Mouse (Mus musculus): ENCODE results near the gene Spc24.
"Not testable (repeated sequence)": the region's sequence is repeated elsewhere in the genome, so short reads cannot be mapped to it uniquely, and the experiment has no call there.

Spc24 gene

DNA sequence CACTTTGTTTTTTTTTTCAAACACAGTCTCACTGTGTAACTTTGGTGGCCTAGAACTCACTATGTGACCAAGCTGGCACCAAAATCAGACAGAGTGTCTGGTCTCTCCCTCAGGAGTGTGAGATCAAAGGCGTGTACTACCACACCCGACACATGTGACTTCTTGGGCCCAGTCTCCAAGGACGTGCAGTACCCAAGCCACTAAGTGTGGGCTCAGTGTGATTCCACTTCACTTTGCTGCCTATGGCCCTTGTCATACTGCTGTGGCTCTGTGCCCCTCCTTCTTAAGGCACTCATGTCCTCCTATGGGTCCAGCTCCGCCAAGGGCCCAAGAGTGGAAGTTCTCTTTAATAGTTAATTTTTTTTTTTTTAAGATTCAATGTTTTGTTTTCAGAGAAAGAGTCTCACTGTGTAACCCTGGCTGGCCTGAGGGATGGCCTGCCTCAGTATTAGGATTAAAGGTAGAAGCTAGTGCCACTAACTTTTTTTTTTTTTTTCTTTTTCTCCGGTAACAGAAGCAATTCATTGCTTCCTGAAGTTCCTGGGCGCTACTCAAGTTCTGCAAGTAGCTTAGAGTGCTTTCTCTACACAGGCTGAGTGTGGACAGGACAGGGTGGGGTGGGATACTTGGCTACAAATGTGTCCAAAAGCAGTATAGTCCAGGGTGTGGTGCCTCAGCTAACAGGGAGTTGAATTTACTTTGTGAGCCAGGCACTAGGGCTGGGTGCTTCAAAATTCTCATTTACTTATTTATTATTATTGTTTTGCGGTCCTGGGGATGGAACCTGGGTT, 24.6 kb upstream of the Spc24 start:
- DNase-seq (ENCODE audit: low read depth): no peak

DNA sequence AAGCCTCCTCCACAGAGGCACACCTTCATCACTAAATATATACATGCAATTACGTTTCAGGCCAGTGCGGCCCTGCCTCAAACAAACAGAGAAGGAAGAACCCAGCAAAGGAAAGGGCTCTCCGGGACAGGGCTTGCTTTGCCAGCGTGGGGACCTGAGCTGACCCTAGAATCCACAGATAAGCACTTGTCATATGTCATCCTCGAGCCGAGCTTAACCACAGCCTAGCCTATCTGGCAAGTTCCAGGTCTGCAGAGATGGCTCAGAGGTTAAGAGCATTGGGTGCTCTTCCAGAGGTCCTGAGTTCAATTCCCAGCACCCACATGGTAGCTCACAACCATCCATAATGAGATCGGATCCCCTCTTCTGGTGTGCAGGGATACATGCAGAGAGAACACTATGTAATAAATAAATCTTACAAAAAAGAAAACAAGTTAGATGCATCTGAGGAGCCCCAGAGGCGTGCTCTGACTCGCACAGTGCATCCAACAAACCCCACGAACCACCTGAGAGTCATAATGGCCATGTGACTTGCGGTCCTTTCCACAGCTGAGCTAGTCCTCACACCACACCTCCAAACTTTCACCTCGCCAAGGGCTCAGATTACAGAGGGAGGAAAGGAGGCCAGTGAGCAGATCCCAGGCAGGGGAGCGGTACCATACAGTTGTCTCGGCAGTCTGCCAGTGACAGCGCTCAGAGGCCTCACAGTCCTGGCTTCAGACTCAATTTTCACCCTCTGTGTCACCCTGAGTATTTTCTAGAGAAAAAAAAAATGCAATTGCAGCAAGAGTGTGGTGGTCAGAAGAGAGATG, 21.8 kb upstream of the Spc24 start:
- DNase-seq (ENCODE audit: low read depth): no peak

DNA sequence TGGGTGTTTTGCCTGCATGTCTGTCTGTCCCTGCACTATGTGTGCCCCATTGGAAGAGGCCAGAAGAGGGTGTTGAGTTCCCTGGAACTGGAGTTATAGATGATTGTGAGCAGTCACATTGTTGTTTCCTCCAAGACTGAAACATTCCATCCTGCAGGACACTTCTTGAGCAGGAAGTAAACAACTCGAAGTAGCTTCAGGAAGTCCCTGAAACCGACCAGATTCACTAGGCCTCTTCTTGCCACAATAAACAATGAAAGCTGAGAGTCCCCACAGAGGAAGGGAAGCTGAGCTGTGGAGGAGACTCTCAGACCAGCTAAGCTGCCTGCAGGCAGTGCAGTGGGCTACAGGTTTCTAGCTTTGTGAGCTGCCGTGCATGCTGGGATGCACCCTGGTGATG, 17.6 kb upstream of the Spc24 start:
- DNase-seq (ENCODE audit: low read depth): no peak

DNA sequence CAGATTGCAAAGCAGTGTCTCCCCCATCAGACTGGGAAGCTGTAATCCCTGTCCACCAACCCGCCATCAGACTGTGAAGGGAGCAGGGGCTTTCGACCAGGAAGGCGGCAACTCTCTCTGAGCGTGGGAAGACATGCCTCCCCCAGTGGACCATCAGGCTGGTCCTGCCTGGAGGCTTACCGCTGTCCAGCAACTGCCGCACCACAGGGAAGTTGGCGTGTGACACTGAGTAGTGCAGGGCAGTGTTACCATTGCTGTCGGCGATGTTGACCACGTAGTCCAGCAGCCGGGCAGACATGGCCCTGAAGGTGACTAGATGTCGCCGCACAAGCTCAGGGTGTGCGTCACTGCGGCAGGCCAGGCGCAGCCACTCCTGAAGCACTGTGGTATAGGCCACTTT, 14.2 kb upstream of the Spc24 start:
- no peak for DNase-seq (ENCODE audit: low read depth)

DNA sequence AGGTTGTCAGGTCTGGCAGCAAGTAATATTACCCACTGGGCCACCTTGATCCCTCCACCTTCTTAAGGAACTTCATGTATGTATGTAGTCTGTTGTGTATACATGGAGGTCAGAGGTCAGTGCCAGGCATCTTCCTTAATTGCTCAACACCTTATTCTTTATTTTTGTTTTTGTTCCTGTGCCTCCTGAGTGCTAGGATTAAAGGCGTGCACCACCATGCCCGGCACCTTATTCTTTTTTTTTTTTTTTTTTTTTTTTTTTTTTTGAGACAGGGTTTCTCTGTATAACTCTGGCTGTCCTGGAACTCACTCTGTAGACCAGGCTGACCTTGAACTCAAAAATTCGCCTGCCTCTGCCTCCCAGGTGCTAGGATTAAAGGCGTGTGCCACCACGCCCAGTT, 13.3 kb upstream of the Spc24 start:
- not testable (repeated sequence) for DNase-seq (ENCODE audit: low read depth)

DNA sequence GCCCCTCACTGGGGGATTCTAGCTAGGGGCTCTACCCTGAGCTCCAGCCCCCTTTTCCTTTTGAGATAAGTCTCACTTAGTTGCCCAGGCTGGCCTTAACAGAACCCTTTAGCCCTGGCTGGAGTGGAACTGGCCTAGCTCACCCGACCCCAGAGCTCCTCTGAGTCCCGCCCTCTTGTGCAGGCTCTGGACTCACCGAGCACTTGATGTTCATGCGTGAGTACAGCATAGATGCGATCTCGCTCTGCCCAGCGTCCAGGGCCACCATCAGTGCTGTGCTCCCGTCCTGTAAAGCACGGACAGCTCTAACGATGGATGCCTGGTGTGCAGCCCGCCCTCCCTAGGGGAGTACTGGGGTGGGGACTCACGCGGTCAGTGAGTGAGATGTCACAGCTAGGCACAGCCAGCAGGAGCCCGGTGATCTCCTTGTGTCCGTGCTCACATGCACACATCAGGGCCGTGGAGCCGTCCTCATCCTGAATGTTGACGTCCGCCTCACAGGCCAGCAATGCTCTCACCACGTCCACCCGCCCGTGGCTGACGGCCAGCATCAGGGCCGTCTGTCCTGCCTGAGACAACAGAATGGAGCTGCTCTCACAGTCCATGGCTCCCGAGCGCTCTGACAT, 9.6 kb upstream of the Spc24 start:
- DNase-seq (ENCODE audit: low read depth): no peak

DNA sequence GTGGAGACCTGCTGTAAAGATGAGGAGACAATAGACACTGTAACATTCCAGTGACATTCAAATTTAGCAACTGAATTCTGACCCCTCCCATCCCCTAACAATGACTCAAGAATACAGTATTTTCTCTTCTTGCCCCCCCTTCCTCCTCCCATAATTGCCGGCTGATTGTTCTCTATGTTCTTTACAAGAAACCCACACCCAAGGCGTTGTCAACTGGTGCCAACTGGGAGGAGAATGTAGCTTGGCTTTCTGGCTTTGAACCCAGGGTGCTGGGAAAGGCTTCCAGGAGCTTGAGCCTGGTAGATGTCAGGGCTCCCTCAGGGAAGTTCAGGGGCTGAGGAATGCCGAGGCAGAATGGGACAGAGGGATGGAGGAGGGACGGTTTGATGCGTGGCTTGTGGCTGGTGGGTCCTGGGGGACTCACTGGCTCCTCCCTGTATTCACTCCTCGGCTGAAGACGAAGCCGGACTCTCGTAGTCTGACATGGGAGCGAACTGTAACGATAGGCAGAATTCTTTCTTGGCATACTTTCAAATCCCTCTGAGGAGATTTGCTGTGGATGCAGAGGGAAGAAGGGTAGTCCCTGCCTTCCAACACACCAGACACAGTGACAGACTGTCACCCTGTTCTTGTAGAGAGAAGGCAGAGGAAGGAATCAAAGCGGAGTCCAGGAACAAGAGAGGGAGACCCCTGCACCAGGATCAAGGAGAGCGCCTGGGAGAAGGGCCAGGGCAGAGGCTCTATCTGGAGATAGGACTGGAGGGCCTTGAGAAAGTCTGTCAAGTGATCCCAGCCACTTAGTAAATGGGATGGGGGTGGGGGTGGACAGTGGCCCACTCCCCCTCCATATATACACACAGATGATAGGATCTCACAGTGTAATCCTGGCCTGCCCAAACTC, 8.7 kb upstream of the Spc24 start:
- no peak for DNase-seq (ENCODE audit: low read depth)

DNA sequence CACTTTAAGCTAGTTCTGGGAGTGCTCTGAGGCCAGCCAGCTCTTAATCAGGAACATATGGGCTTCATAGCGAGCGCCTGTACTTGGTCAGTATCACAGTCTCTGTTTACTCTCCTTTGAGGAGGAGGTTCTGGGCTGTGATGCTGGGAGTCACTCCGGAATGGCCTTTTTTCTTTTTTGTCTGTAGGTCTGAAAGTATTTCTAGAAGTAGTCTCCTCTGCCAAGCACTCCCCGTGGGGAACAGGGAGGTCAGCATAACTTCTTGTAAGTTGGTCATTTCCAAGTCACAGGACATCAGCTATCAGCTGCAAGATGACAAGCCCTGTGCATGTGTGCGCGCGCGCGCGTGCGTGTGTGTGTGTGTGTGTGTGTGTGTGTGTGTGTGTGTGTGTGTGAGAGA, 7.8 kb upstream of the Spc24 start:
- DNase-seq (ENCODE audit: low read depth): no peak

DNA sequence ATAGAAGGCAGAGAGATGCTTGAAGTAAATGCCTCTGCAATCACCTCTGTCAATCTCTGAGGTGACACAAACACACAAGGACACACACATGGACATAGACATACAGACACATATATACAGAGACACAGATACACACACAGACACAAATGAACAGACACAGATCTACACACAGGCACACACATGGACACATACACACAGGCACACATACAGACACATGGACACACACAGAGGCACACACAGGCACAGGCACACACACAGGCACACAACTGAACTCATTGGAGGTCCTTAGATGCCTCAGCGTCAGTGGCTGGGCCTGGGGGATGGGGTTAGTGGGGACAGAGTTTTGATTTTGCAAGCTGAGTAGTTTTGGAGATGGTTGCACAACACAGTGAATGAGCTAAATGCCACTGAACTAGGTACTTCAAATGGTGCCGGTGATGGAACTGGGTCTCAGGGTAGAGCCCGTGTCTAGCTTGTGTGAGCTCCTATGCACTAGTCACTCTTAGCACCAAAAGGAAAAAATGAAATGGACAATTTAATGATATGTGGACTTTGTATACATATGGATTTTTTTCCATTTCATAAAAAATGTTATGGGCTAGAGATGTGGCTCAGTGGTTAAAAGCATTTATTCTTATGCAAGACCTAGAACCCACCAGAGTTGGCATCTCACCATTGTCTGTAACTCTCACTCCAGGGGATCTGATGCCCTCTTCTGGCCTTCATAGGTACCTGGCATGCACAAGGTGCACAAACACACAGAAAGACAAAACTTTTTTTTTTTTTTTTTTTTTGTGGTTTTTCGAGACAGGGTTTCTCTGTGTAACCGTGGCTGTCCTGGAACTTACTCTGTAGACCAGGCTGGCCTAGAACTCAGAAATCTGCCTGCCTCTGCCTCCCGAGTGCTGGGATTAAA, 4.2 kb upstream of the Spc24 start:
- DNase-seq (ENCODE audit: low read depth): no peak

DNA sequence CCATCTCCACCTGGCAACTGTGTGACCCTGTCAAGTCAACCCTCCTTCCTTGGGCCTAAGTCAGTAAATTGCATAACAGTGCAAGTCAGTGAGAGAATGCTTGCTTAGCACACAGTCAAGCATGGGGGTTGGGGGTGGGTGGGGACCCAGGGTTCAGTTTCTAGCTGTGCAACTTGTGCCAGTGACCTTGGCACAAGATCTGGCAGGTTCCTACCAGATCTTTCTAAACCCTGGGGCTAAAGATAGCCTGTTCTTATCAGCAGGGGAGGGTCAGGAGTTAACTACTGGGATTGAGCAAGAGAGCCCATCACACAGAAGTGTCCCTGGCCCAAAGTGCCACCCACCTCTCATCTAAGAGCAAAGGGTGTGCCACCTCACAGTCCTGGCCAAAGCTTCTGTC, 2.0 kb upstream of the Spc24 start:
- DNase-seq (ENCODE audit: low read depth): no peak

DNA sequence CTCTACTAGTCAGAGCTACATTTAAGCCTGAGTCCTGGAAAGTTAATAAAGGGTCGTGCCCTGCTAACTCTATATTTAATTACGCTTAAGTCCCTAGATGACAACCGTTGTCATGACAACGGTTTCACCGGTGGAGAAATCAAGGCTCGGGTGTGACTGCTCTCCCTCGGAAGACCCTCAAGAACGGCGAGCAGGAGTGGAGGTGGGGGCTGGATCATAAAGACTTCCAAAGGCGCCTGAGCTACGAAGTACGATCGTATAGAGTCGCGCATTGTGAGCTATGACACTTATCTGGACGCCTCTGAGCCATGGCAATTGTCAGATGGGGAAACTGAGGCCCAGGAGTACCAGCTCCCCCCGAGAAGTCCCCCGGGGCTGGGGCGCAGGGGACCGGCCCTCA, 385 bp downstream of the Spc24 start:
- DNase-seq (ENCODE audit: low read depth): no peak

DNA sequence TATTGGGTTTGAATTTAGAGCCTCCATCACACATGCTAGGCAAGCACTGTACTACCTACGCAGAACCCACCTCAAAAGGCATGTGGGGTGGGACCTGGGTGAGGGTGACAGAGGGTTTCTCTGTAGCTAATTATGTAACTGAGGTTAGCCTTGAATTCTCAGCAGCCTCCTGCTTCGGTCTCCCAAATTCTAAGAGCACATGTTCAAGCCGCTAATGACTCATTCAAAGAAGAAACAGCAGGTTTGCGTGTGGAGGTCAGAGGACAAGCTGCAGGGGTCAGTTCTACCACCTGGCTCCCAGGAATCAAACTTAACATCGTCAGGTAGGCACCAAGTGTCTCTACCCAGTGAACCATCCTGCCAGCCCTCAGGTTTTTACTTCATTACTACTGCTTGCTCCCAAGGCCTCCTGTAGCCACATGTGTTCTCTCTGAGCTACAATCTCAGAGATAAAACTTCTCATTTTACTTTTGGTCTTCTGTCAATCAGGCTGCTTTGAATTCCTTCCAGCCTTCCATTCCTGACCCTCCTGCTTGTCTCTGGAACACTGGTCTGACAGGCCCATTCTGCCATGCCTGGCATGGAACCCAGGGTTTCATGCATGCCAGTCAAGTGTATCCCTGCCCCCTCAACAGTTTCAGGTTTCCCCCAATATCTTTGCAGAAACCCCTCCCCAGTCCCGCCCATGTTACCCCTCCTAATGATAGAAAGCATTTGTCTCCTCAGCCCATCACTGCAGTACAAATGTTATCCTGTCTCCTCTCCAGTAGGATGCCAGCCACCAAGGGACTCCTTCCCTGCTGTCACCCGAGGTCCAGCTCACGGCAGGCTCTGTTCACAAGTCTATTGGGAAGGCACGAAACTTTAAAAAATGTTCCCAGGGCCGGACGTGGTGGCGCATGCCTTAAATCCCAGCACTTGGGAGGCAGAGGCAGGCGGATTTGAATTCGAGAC, 1.2 kb downstream of the Spc24 start:
- no peak for DNase-seq (ENCODE audit: low read depth)

DNA sequence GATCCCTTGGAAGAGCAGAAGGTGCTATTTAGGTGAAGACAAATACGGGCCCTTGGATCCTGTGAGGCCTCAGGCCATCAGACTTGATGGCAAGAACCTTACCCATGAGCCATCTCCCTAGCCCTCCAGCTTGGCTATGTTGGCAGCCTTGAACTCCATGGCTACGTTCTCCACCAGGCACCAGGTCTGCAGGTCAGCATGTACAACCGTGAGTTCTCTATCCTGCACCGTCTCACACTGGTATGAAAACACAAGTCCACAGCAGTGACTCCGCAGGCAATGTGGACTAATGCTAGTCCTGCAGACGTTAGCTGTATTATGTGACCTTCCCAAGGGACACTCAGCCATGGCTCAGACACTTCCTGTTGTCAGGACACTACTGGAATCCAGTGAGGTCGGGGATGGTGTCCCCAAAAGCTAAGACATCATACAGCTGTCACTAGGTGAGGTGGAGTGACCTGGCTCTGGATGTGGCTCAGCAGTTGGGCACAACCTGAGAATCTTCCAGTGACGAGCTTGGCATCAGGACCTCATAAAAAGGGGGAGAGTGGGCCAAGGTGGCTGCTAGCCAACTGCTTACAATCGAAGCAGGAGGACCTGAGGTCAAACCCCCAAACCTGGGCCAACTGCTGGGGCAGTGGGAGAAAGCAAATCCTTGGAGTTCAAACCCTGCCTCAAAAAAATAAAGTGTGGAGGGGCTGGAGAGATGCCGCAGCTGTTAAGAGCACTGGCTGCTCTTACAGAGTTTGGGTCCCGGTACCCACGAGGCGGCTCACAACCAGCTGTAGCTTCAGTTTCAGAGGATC, 5.4 kb downstream of the Spc24 start:
- no peak for DNase-seq (ENCODE audit: low read depth)

DNA sequence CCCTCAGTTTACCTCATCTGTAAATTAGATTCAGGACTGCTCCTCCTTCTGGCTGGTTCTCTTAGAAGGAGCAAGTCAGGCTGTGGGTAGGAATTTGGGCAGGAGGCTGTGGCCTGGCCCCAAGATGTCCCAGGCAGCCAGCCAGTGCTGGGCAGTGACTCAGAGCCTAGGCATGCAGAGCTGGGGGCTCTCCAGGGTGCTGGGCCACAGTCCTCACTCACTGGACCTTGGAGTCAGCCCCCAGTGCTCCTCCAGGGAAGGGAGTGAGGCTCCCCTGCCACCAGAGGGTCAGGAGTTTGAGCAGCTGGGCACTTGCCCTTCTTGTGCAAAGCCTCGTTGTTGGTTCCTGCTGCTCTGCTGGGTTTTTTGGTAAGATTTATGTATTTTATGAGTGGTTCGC, 6.1 kb downstream of the Spc24 start:
- DNase-seq (ENCODE audit: low read depth): no peak

DNA sequence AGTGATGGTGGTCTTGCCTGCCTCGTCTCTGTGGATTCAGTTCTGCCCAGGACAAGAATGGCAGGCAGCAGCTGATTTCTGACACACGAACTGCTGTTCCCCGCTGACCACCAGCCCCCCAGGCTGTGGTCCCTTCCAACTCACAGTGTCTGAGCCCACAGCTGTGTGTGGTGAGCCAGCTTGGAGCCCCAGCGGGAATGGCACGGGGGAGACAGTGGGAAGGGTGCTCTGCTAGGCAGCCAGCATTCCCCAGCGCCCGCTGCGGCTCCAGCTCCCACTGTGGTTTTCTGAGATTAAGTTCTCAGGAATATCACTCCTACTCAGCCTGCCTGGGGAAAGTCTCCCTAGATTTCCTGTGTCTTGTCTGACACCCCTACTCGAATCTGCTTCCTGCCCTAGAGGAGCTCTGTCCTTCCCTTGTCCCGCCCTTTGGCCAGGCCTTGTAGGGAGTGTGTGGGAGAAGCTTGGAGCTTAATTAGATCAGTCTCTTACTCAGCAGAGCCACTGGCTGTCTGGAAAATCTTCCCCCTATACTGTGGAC, 7.8 kb downstream of the Spc24 start:
- no peak for DNase-seq (ENCODE audit: low read depth)

DNA sequence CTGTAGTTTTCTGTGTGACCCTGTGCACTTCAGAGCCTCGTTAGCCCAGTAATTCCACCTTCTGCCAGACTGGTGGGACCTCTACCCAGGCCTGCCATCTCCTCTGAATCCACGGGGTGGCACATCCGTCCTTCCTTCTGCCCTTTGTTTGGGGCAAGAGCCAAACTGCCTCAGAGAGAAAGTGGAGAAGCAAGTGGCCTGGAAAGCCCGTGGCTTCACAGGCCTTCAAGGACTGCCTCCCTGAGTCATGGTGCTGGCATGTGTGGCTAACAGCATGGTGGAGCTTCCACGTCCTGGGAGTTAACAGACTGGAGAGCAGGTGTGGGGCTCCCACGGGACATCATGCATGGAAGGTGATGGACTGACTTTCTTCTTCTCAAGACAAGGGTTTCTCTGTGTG, 8.8 kb downstream of the Spc24 start:
- no peak for DNase-seq (ENCODE audit: low read depth)

DNA sequence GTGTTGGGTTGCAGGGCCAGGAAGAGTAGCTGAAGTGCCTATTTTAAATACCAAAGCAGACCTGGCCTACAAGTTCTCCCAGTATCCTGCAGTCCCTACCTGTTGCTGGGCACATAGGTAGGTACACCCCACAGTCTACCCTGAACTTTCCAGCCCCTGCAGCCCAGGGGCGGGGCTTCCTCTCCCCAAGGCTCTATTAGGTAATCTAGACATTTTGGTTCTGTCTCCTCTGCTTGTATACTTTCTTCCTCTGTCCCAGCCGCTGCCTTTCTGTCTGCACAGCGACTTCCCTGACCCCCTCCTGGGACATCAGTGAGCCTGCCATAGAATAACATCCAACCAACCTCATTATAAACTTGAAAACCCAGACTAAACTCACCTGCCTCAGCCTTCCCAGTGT, 9.7 kb downstream of the Spc24 start:
- DNase-seq (ENCODE audit: low read depth): no peak

DNA sequence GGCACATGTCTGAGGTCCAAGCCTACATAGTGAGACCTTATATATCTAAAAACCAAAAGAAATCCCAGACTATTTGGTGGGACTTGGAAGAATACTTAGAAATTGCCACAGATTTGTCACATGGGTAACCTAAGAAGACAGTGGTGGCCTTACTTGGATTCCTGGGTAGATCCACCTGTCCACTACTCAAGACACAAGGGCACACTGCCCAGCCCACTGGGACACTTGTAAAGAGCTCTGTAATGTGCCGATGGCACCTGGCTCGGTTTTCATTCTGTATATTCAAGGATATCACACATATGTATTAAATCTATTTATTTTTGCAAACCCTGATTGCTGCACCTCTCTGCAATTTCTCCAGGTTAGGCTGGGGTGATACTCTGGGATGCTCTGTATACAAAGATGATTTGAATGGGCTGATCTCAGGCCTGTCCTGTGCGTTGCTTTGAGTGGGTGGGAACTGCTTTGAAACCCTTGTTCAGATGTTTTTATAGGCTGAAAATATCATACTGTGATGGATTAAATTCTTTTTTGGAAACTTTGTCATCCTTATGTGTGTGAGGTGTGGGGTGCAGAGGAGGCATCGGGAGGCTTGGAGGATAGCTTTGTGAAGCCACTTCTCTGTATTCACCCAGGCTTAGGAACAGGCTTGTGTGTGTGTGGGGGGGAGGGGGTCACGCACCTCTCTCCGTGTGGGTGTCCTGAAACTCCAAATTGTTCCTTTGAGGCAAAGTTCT, 10.6 kb downstream of the Spc24 start:
- no peak for DNase-seq (ENCODE audit: low read depth)

Measured in c-Kit-positive CD71-negative TER-119-negative erythroid progenitor cells, embryonic 14.5 days (primary cell).